8 mouse cellular contexts compared by ENCODE assay signal in genomic region chr2:145934339-145935231, GRCm38 (mm10). TPM values are rescaled to one million over a fixed set of nuclear protein-coding genes. Genes with fewer than 3 reads are reported as not detected.
DNase-seq lines count a peak whose midpoint lies in the region; ATAC-seq and TF ChIP-seq lines count a peak whose summit lies in the region.

TSS of gene Cfap61 (plus strand) at chr2:145934784.
TSS of gene Crnkl1 (minus strand) at chr2:145935014.

- peak within 1 kb of the TSS; percentile 77 for H3K27ac ChIP-seq in hindbrain, embryonic 10.5 days
- H3K27ac ChIP-seq in lung, postnatal 0 days (ENCODE audit: low read length), result peak within 1 kb of the TSS; percentile 69; the same call in 1 of the 2 replicates

- no peaks in the 10 kb centered on the region for H3K9me3 ChIP-seq in hindbrain, embryonic 10.5 days
- no peaks in the 10 kb centered on the region for H3K9me3 ChIP-seq in lung, postnatal 0 days (ENCODE audit: low read length)

- DNase-seq in MN1 (ENCODE audit: low spot score), result peak; percentile 95
- DNase-seq in cerebellum, adult 9-10 months, result peak; percentile 93
- DNase-seq in hindbrain, embryonic 10.5 days (ENCODE audit: low spot score), result peak; percentile 96
- peak; percentile 95 for DNase-seq in layer of hippocampus, adult 9-11 months
- peak; percentile 97 for DNase-seq in lung, postnatal 0 days (ENCODE audit: low spot score)
- peak; percentile 83 for DNase-seq in ovary, postnatal 14 days (ENCODE audit: low spot score)
- peak; percentile 92 for DNase-seq in thymus, postnatal 14 days

- H3K27me3 ChIP-seq in hindbrain, embryonic 10.5 days (ENCODE audit: insufficient read depth, poor library complexity, severe bottlenecking), result no peaks in the 10 kb centered on the region
- no peaks in the 10 kb centered on the region for H3K27me3 ChIP-seq in lung, postnatal 0 days (replicated peaks; ENCODE audit: insufficient read depth, low read length)

- under 1% methylated on average over 61 of the region's 61 CpGs for WGBS in hindbrain, embryonic 10.5 days
- under 1% methylated on average over 61 of the region's 61 CpGs for WGBS in lung, postnatal 0 days

- no peak for TF ChIP-seq EP300 in lung, postnatal 0 days (IDR thresholded peaks at IDR 0.05)

- peak within 1 kb of the TSS; percentile 88 for H3K4me2 ChIP-seq in lung, postnatal 0 days (replicated peaks; ENCODE audit: low read depth, low read length)

- peak within 1 kb of the TSS; percentile 84 for H3K9ac ChIP-seq in lung, postnatal 0 days (replicated peaks; ENCODE audit: low read depth)

- TF ChIP-seq CTCF in lung, postnatal 0 days (IDR thresholded peaks at IDR 0.05), result no peak

- H3K36me3 ChIP-seq in hindbrain, embryonic 10.5 days, result peaks cover 32% of the 10 kb centered on the region
- H3K36me3 ChIP-seq in lung, postnatal 0 days (ENCODE audit: insufficient read depth, low read length), result peaks cover 12% of the 10 kb centered on the region; the same call in 1 of the 2 replicates

- peak; percentile 100 for ATAC-seq in frontal cortex, adult (ENCODE audit: low TSS enrichment)
- peak; percentile 99 for ATAC-seq in lung, postnatal 0 days

- H3K4me1 ChIP-seq in hindbrain, embryonic 10.5 days (replicated peaks), result peaks cover 12% of the 10 kb centered on the region
- peaks cover 8% of the 10 kb centered on the region; the same call in 1 of the 2 replicates for H3K4me1 ChIP-seq in lung, postnatal 0 days (ENCODE audit: insufficient read depth, low read depth, low read length)

- peak within 1 kb of the TSS; percentile 91 for H3K4me3 ChIP-seq in hindbrain, embryonic 10.5 days
- H3K4me3 ChIP-seq in lung, postnatal 0 days (ENCODE audit: low read depth, low read length), result peak within 1 kb of the TSS; percentile 81

RNA-seq across cellular contexts. Expression of gene Cfap61, which starts in this region (rescaled TPM):
- 2.2 and 5.0 TPM in 2 replicates for polyA plus RNA-seq in hindbrain, embryonic 10.5 days (2016; fragmentation: Nextera tagmentation; extraction: Ambion mirVana)
- 2.2 and 4.9 TPM in 2 replicates for polyA plus RNA-seq in lung, postnatal 0 days (2015; fragmentation: Nextera tagmentation; extraction: Ambion mirVana)

RNA-seq across cellular contexts. Expression of gene Crnkl1, which starts in this region (rescaled TPM):
- 26.7 and 33.6 TPM in 2 replicates for polyA plus RNA-seq in hindbrain, embryonic 10.5 days (2016; fragmentation: Nextera tagmentation; extraction: Ambion mirVana)
- 20.2 and 20.7 TPM in 2 replicates for polyA plus RNA-seq in lung, postnatal 0 days (2015; fragmentation: Nextera tagmentation; extraction: Ambion mirVana)

Comparison
In these comparisons a context has a peak if more than half of its experiments do, and no peak if none do; other contexts are left out.
1. Peak in every context shown above with its lines: DNase-seq, ATAC-seq, H3K4me3 ChIP-seq and H3K27ac ChIP-seq.